Mouse (Mus musculus) midbrain, embryonic 16.5 days (tissue): ENCODE results near the gene Aip. TPM values are rescaled to one million over a fixed set of nuclear protein-coding genes. Genes with fewer than 3 reads are reported as not detected.

ENCODE experiments used
- ATAC-seq: fragments of 200-750 bp; cut with Nextera tagmentation; 2 replicates; pipeline ENCODE4 v1.8.0; 2017; ENCODE audit warnings: moderate TSS enrichment
- H3K27ac ChIP-seq: fragments of 300-500 bp; sonication (generic); 2 replicates; pipeline ENCODE4 v1.5.1; 2014; ENCODE audit warnings: mild to moderate bottlenecking, low read length, mixed read lengths
- H3K27me3 ChIP-seq: fragments of 300-500 bp; sonication (generic); 2 replicates; pipeline ENCODE4 v1.6.1; 2014; ENCODE audit warnings: low read depth, low read length, mixed read lengths; ENCODE audit not compliant: control insufficient read depth, insufficient read depth
- H3K36me3 ChIP-seq: fragments of 300-500 bp; sonication (generic); 2 replicates; pipeline ENCODE4 v1.6.1; 2014; ENCODE audit warnings: mild to moderate bottlenecking, low read length, moderate library complexity, mixed read lengths; ENCODE audit not compliant: control insufficient read depth, insufficient read depth
- H3K4me1 ChIP-seq: fragments of 300-500 bp; sonication (generic); 2 replicates; pipeline ENCODE4 v1.6.1; 2014; ENCODE audit warnings: mild to moderate bottlenecking, low read length, mixed read lengths; ENCODE audit not compliant: control insufficient read depth, insufficient read depth
- H3K4me2 ChIP-seq: fragments of 300-500 bp; sonication (generic); 2 replicates; pipeline ENCODE4 v1.6.1; 2014; ENCODE audit warnings: mild to moderate bottlenecking, low read length, mixed read lengths
- H3K4me3 ChIP-seq: fragments of 300-500 bp; sonication (generic); 2 replicates; pipeline ENCODE4 v1.5.1; 2014; ENCODE audit warnings: low read depth, mild to moderate bottlenecking, low read length, moderate library complexity, mixed read lengths
- H3K9ac ChIP-seq: fragments of 300-500 bp; sonication (generic); 2 replicates; pipeline ENCODE4 v1.6.1; 2014; ENCODE audit warnings: low read depth, low read length, mixed read lengths
- H3K9me3 ChIP-seq: fragments of 300-500 bp; sonication (generic); replicated peaks from 2 replicates; pipeline ENCODE4 v1.6.1; 2014; ENCODE audit warnings: mild to moderate bottlenecking, low read length, mixed read lengths; ENCODE audit not compliant: control insufficient read depth, poor library complexity, severe bottlenecking
- WGBS: fragments of 180-500 bp; shearing (Covaris S2); extraction: QIAGEN DNeasy Blood & Tissue Kit; methylation state at CpG from one replicate; pipeline ENCODE4 v1.1.7; 2014; 5-methylcytosine and 5-hydroxymethylcytosine counted together
- polyA plus RNA-seq: library from polyadenylated mRNA; unstranded; fragments of >200 nt; fragmentation: Nextera tagmentation; extraction: Ambion mirVana; gene quantifications from 2 replicates; pipeline ENCODE4 v1.2.1, GENCODE M21; 2015

The Aip gene
- polyA plus RNA-seq, 1 experiment from 2014 or later, result 102 TPM

DNA sequence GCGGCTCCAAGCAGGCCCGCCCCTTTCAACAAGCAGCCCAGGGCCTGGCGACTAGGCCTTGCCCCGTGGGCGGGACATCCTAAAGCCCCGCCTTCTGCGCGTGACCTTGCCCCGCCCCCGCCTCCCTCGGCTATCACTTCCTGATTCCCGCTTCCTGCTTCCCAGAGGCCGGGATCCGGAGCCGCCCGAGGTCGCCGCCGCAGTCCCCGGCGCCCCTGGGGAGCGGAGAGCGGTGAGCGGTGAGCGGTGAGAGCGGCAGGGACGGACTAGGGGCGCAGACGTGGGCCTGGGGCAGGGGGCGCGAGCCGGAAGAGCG lies 22.8 kb upstream of the Aip start, which contains the start of gene Coro1b:
Coro1b (plus strand) TSS at position 129 of the 316 bp plus-strand sequence.
- peak within 1 kb of the TSS; percentile 92 for H3K4me3 ChIP-seq
- H3K9me3 ChIP-seq, result no peaks in the 10 kb centered on the region
- H3K4me2 ChIP-seq, result peak within 1 kb of the TSS; percentile 96
- no peaks in the 10 kb centered on the region for H3K27me3 ChIP-seq
- peak within 1 kb of the TSS; percentile 96 for H3K9ac ChIP-seq
- peak within 1 kb of the TSS; percentile 72 for H3K27ac ChIP-seq
- peaks cover 2% of the 10 kb centered on the region; the same call in 1 of the 2 replicates for H3K36me3 ChIP-seq
- peak; percentile 93 for ATAC-seq
- under 1% methylated on average over 32 of the region's 33 CpGs for WGBS
- peaks cover 15% of the 10 kb centered on the region for H3K4me1 ChIP-seq

DNA sequence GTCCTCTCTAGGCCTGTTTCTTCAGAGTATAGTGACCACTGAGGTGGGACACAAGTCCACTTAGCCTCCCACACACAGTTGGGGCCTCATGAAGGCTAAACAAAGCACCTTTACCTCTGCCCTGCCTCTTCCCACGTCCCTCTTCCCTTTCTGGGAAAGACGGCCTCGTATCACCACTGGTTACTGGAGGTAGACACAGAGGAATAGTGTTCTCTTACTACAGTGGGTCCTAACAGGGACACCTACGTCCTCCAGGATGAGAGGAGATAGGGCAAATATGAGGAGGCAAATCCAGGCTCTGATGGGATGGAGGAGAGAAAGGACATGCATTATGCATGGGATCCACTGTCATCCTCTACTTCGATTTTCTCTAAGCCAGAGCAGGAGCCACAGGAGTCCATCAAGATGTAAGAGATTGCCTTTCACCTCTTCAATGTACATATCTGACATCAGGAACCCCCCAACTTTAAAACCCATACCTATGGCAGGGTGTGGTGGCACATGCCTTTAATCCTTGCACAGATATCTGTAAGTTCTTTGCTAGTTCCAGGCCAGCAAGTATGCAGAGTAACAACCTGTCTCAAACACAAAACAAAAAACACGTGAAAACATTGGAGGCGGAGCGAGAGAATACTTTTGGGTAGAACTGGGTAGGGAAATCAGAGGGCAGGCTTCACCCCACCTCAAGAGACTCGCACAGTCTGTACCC lies 22.3 kb upstream of the Aip start:
- Histone ChIP-seq H3K4me2 (peak overlapping the region; percentile 96), H3K4me3 (peak overlapping the region; percentile 92), H3K36me3 (peaks cover 2% of the 10 kb centered on the region; the same call in 1 of the 2 replicates), H3K27me3 (no peaks in the 10 kb centered on the region), H3K9ac (peak overlapping the region; percentile 96), H3K27ac (peak overlapping the region; percentile 72), H3K9me3 (no peaks in the 10 kb centered on the region), H3K4me1 (peaks cover 15% of the 10 kb centered on the region)
- peak; percentile 6 for ATAC-seq
- 29% methylated on average over 9 of the region's 9 CpGs for WGBS

DNA sequence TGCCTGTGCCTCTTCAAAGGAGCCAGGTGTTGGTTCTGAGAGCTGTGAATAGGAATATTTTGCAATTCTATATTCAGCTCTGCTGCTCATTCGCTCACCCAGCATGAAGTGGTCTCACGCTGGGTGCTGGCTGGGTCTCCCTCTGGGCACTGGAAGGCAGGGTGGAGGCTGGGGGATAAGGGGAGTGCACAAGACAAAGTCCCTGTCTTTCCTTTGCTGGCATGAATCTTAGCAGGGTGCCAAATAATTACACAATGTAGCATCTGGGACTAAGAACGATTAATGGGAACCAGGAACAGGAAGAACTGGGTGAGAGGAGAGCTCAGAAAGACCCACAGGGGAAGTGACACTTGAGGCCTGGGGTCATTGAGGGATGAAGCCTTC lies 21.4 kb upstream of the Aip start:
- Histone ChIP-seq H3K9ac (no peak overlapping the region), H3K27me3 (no peaks in the 10 kb centered on the region), H3K27ac (no peak overlapping the region), H3K4me1 (peaks cover 15% of the 10 kb centered on the region), H3K9me3 (no peaks in the 10 kb centered on the region), H3K36me3 (peaks cover 2% of the 10 kb centered on the region; the same call in 1 of the 2 replicates), H3K4me3 (no peak overlapping the region), H3K4me2 (no peak overlapping the region)
- no peak for ATAC-seq
- WGBS, result 30% methylated on average over 3 of the region's 3 CpGs

DNA sequence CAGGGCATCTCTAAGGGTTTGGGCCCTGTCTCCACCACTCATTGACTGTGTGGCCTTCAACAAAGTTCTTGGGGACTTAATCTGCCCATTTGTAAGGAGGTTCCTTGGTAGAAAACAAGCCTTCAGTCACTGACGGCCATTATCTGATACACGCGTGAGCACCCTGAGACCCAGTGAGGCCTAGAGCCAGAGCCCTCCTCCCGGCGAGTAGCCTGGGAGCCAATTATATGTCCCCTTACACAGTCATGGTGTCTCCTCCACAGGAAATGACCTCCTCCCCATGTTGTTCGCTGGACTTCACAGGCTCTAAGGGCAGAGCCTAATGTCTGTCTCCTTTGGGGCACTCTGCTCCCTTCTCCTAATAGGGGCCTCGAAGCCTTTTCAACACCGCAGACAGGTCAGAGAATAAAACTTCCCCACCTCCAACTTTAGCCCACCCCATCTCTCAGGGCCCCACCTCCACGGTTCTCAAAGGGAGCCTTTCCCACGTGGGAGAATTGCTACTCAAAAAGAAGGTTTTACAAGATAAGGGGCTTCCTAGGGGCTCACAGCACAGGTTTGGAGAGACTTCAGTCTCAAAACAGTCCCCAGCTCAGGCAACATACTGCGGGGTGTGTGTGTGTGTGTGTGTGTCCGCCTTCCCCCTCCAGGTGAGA lies 20.8 kb upstream of the Aip start:
- WGBS, result 63% methylated on average over 12 of the region's 12 CpGs
- Histone ChIP-seq H3K9me3 (no peaks in the 10 kb centered on the region), H3K4me1 (peaks cover 15% of the 10 kb centered on the region), H3K27me3 (no peaks in the 10 kb centered on the region), H3K9ac (no peak overlapping the region), H3K4me2 (no peak overlapping the region), H3K36me3 (peaks cover 2% of the 10 kb centered on the region; the same call in 1 of the 2 replicates), H3K4me3 (no peak overlapping the region), H3K27ac (no peak overlapping the region)
- ATAC-seq, result no peak

DNA sequence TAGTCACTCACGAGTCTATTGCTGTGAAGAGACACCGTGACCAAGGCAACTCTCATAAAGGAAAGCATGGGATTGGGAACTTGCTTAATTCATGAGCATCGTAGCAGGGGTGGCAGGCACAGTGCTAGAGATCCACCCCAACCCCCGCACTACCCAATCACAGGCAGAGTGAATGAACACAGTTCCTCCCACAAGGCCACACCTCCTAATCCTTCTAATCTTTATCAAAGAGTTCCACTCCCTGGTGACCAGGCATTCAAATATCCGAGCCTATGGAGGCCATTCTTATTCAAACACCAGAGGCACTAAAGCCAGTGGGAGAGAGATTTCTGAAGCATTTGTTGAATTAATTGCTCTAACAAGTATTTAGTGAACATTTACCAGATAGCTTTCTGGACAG lies 20.3 kb upstream of the Aip start:
- no peak for ATAC-seq
- H3K9me3 ChIP-seq, result no peaks in the 10 kb centered on the region
- H3K4me1 ChIP-seq, result peaks cover 15% of the 10 kb centered on the region
- peaks cover 2% of the 10 kb centered on the region; the same call in 1 of the 2 replicates for H3K36me3 ChIP-seq
- 82% methylated on average over 5 of the region's 5 CpGs for WGBS
- no peaks in the 10 kb centered on the region for H3K27me3 ChIP-seq
- H3K9ac ChIP-seq, result no peak overlapping the region
- no peak overlapping the region for H3K4me3 ChIP-seq
- H3K27ac ChIP-seq, result no peak overlapping the region
- H3K4me2 ChIP-seq, result no peak overlapping the region

DNA sequence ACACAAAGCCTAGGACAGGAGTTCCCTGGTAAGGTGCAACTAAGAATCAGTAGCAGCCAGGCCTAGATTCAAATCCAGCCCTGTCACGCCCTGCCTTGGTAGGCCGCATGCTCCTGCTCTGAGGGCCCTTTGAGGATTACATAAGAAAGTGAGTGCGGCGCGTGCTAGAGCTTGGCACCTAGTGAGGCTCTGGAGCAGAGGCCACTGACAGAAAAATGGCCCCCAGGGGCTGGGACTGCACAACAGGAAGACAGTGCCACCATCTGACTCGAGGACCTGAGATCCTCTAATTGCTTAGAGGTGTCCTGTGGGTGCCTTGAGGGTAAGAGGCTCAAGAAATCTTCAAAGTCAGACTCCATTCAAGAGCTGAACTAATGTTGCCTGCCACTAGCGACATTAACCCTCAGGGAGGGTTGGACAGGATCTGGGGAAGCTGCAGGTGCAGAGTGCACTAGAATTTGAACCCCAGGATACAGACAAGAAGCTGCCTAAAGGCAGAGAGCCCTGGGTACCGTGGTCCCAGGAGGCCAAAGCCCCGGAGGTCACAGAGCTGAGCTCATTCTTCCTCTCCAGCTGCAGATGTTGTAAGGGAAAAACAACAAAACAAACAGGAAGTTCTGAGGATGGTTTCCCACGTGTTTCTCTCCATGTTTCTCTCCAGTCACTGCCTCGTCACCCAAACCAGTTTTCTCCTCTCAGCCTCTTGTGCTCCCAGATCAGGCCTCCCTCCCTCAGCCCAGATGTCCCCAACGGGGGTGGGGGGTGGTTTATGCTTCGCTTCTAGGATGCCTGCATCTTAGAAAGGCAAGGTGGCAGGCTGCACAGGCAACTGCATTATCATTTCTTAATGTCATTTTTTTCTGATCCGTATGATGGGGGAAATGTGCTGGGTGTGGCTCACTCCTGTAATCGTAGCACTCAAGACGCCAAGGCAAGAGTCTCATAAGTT lies 19.2 kb upstream of the Aip start:
- WGBS, result 86% methylated on average over 16 of the region's 16 CpGs
- ATAC-seq, result no peak
- H3K9me3 ChIP-seq, result no peaks in the 10 kb centered on the region
- H3K4me1 ChIP-seq, result peaks cover 15% of the 10 kb centered on the region
- H3K4me2 ChIP-seq, result no peak overlapping the region
- H3K9ac ChIP-seq, result no peak overlapping the region
- H3K36me3 ChIP-seq, result no peaks in the 10 kb centered on the region
- H3K27ac ChIP-seq, result no peak overlapping the region
- no peaks in the 10 kb centered on the region for H3K27me3 ChIP-seq
- H3K4me3 ChIP-seq, result no peak overlapping the region

DNA sequence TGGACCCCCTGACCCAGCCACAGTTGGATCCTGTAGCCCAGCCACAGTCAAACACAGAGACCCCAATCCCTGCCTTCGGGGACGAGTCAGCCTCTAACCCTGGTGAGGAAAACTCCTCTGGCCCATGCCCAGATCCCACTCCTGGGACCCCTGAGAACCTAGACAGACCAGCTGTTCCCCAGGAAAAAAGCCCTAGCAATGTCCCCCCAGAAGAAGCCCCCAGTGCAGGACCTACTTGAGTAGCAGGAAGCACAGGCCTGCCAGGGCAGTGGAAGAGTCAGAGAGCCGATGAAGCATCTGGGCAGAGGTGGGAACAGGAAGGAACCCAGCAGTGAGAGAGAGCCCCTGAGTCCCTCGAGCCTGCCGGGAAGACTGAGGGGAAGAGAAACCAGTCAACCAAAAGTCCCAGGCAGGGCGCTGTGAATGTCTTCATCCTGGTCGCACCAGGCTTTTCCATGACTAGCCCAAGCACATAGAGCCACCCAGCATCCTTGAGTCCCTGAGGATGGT lies 18.2 kb upstream of the Aip start, which contains the start of gene Cabp4:
Cabp4 (minus strand) TSS at position 275 of the 510 bp plus-strand sequence.
- WGBS, result 86% methylated on average over 7 of the region's 7 CpGs
- H3K9ac ChIP-seq, result no peak within 1 kb of the TSS
- no peak within 1 kb of the TSS for H3K4me2 ChIP-seq
- H3K4me1 ChIP-seq, result peaks cover 5% of the 10 kb centered on the region; the same call in 1 of the 2 replicates
- no peak for ATAC-seq
- H3K4me3 ChIP-seq, result no peak within 1 kb of the TSS
- H3K27ac ChIP-seq, result no peak within 1 kb of the TSS
- no peaks in the 10 kb centered on the region for H3K9me3 ChIP-seq
- no peaks in the 10 kb centered on the region for H3K36me3 ChIP-seq
- H3K27me3 ChIP-seq, result no peaks in the 10 kb centered on the region

DNA sequence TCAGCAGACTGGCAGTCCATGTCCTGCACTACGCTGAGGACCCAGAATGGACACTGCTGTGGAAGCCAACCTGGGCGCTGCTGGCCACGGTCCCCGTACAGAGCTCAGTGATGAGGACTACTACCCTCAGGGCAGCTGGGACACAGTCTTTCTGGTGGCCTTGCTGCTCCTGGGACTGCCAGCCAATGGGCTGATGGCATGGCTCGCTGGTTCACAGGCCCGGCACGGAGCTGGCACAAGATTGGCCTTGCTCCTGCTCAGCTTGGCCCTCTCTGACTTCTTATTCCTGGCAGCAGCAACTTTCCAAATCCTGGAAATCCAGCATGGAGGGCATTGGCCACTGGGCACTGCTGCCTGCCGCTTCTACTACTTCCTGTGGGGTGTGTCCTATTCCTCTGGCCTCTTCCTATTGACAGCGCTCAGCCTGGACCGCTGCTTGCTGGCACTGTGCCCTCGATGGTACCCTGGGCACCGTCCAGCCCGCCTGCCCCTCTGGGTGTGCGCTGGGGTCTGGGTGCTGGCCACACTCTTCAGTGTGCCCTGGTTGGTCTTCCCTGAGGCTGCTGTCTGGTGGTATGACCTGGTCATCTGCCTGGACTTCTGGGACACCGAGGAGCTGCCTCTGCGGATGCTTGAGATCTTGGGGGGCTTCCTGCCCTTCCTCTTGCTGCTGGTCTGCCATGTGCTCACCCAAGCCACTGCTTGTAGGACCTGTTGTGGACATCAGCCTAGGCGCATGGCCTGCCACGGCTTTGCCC lies 16.9 kb upstream of the Aip start:
- Histone ChIP-seq H3K4me3 (no peak overlapping the region), H3K4me2 (no peak overlapping the region), H3K36me3 (no peaks in the 10 kb centered on the region), H3K27me3 (no peaks in the 10 kb centered on the region), H3K27ac (no peak overlapping the region), H3K9me3 (no peaks in the 10 kb centered on the region), H3K4me1 (no peaks in the 10 kb centered on the region; the same call in 1 of the 2 replicates), H3K9ac (no peak overlapping the region)
- 90% methylated on average over 18 of the region's 18 CpGs for WGBS
- no peak for ATAC-seq
